Mouse (Mus musculus) embryonic facial prominence, embryonic 11.5 days (tissue): Measurements from ENCODE around the gene Plekhb2. TPM values are rescaled to one million over a fixed set of nuclear protein-coding genes. Genes with fewer than 3 reads are reported as not detected.

Source experiments
- ATAC-seq: fragments of 200-750 bp; cut with Nextera tagmentation; replicated peaks from 2 replicates; pipeline ENCODE4 v1.8.0; 2017; ENCODE audit warnings: low read depth; ENCODE audit not compliant: insufficient number of reproducible peaks, low FRiP score, low TSS enrichment
- DNase-seq: peaks from one replicate; pipeline ENCODE4 v3.0.0-alpha.2; 2015; ENCODE audit warnings: low spot score
- H3K27ac ChIP-seq: fragments of 300-500 bp; sonication (generic); replicated peaks from 2 replicates; pipeline ENCODE4 v1.5.1; 2014; ENCODE audit warnings: mild to moderate bottlenecking, low read depth, low read length, control low read depth
- H3K27me3 ChIP-seq: fragments of 300-500 bp; sonication (generic); 2 replicates; pipeline ENCODE4 v1.6.1; 2014; ENCODE audit warnings: mild to moderate bottlenecking, low read length, moderate library complexity, mixed read lengths; ENCODE audit not compliant: control insufficient read depth, insufficient read depth
- H3K36me3 ChIP-seq: fragments of 300-500 bp; sonication (generic); replicated peaks from 2 replicates; pipeline ENCODE4 v1.6.1; 2014; ENCODE audit warnings: low read depth, mild to moderate bottlenecking, low read length, moderate library complexity, mixed read lengths; ENCODE audit not compliant: control insufficient read depth, insufficient read depth
- H3K4me1 ChIP-seq: fragments of 300-500 bp; sonication (generic); 2 replicates; pipeline ENCODE4 v1.6.1; 2014; ENCODE audit warnings: low read length, mixed read lengths; ENCODE audit not compliant: control insufficient read depth, insufficient read depth
- H3K4me2 ChIP-seq: fragments of 300-500 bp; sonication (generic); 2 replicates; pipeline ENCODE4 v1.6.1; 2014; ENCODE audit warnings: low read depth, mild to moderate bottlenecking, control low read depth, low read length, moderate library complexity
- H3K4me3 ChIP-seq: fragments of 300-500 bp; sonication (generic); 2 replicates; pipeline ENCODE4 v1.5.1; 2014; ENCODE audit warnings: low read depth, low read length, control low read depth
- H3K9ac ChIP-seq: fragments of 300-500 bp; sonication (generic); replicated peaks from 2 replicates; pipeline ENCODE4 v1.6.1; 2014; ENCODE audit warnings: mild to moderate bottlenecking, control low read depth, low read length
- H3K9me3 ChIP-seq: fragments of 300-500 bp; sonication (generic); replicated peaks from 2 replicates; pipeline ENCODE4 v1.6.1; 2016; ENCODE audit warnings: mild to moderate bottlenecking, low read length, inconsistent platforms, mixed read lengths; ENCODE audit not compliant: control insufficient read depth
- WGBS: fragments of 180-500 bp; shearing (Covaris S2); extraction: QIAGEN DNeasy Blood & Tissue Kit; methylation state at CpG from one replicate; pipeline ENCODE4 v1.1.7; 2014; 5-methylcytosine and 5-hydroxymethylcytosine counted together
- polyA plus RNA-seq: library from polyadenylated mRNA; unstranded; fragments of >200 nt; fragmentation: Nextera tagmentation; extraction: Ambion mirVana; gene quantifications from 2 replicates; pipeline ENCODE4 v1.2.1, GENCODE M21; 2014

The Plekhb2 gene
- polyA plus RNA-seq, 1 experiment from 2014 or later = 25.6 TPM

- Histone ChIP-seq H3K9me3 (no peaks in the 10 kb centered on the region), H3K4me2 (no peak overlapping the region), H3K27me3 (no peaks in the 10 kb centered on the region), H3K4me3 (no peak overlapping the region), H3K36me3 (no peaks in the 10 kb centered on the region), H3K27ac (no peak overlapping the region), H3K4me1 (no peaks in the 10 kb centered on the region), H3K9ac (no peak overlapping the region)
- DNase-seq (no peak), ATAC-seq (no peak)
- 78% methylated on average over 7 of the region's 7 CpGs for WGBS
Measured at GRCm38 (mm10) chr1:34864243-34864642, 14.5 kb downstream of the Plekhb2 start.

GRCm38 (mm10) chr1:34865866-34866265 lies 16.1 kb downstream of the Plekhb2 start:
- no peak for DNase-seq
- no peaks in the 10 kb centered on the region for H3K27me3 ChIP-seq
- no peak overlapping the region for H3K27ac ChIP-seq
- H3K9me3 ChIP-seq = no peaks in the 10 kb centered on the region
- H3K4me2 ChIP-seq = no peak overlapping the region
- no peaks in the 10 kb centered on the region for H3K4me1 ChIP-seq
- no peak for ATAC-seq
- H3K4me3 ChIP-seq = no peak overlapping the region
- WGBS = 86% methylated on average over 9 of the region's 9 CpGs
- no peak overlapping the region for H3K9ac ChIP-seq
- H3K36me3 ChIP-seq = no peaks in the 10 kb centered on the region

- no peak overlapping the region for H3K27ac ChIP-seq
- WGBS = 59% methylated on average over 10 of the region's 10 CpGs
- no peaks in the 10 kb centered on the region for H3K27me3 ChIP-seq
- peak; percentile 89 for DNase-seq
- H3K36me3 ChIP-seq = no peaks in the 10 kb centered on the region
- no peaks in the 10 kb centered on the region for H3K9me3 ChIP-seq
- no peaks in the 10 kb centered on the region for H3K4me1 ChIP-seq
- no peak overlapping the region for H3K4me2 ChIP-seq
- ATAC-seq = 0 out of 2 replicates have a peak, but pooled peaks have one; percentile 40
- H3K4me3 ChIP-seq = no peak overlapping the region
- no peak overlapping the region for H3K9ac ChIP-seq
Measured at GRCm38 (mm10) chr1:34866815-34867573, 17.2 kb downstream of the Plekhb2 start.

GRCm38 (mm10) chr1:34867574-34867955 lies 17.8 kb downstream of the Plekhb2 start:
- no peaks in the 10 kb centered on the region for H3K27me3 ChIP-seq
- no peak overlapping the region for H3K9ac ChIP-seq
- H3K4me2 ChIP-seq = no peak overlapping the region
- DNase-seq (no peak), ATAC-seq (no peak)
- no peak overlapping the region for H3K4me3 ChIP-seq
- no peaks in the 10 kb centered on the region for H3K36me3 ChIP-seq
- no peaks in the 10 kb centered on the region for H3K9me3 ChIP-seq
- 88% methylated on average over 5 of the region's 5 CpGs for WGBS
- H3K4me1 ChIP-seq = no peaks in the 10 kb centered on the region
- H3K27ac ChIP-seq = no peak overlapping the region

- DNase-seq = no peak
- 88% methylated on average over 8 of the region's 8 CpGs for WGBS
- Histone ChIP-seq H3K36me3 (no peaks in the 10 kb centered on the region), H3K27me3 (no peaks in the 10 kb centered on the region), H3K9me3 (no peaks in the 10 kb centered on the region), H3K27ac (no peak overlapping the region), H3K4me2 (no peak overlapping the region), H3K4me1 (no peaks in the 10 kb centered on the region), H3K9ac (no peak overlapping the region), H3K4me3 (no peak overlapping the region)
- no peak for ATAC-seq
Measured at GRCm38 (mm10) chr1:34868391-34868790, 18.6 kb downstream of the Plekhb2 start.

- no peaks in the 10 kb centered on the region for H3K36me3 ChIP-seq
- 95% methylated on average over 16 of the region's 16 CpGs for WGBS
- no peaks in the 10 kb centered on the region for H3K27me3 ChIP-seq
- H3K4me2 ChIP-seq = no peak overlapping the region
- DNase-seq (no peak), ATAC-seq (no peak)
- no peak overlapping the region for H3K9ac ChIP-seq
- H3K27ac ChIP-seq = no peak overlapping the region
- H3K4me3 ChIP-seq = no peak overlapping the region
- H3K4me1 ChIP-seq = no peaks in the 10 kb centered on the region
- no peaks in the 10 kb centered on the region for H3K9me3 ChIP-seq
Measured at GRCm38 (mm10) chr1:34869231-34869630, 19.5 kb downstream of the Plekhb2 start.

- H3K36me3 ChIP-seq = no peaks in the 10 kb centered on the region
Measured at GRCm38 (mm10) chr1:34871170-34871569, 21.4 kb downstream of the Plekhb2 start.

GRCm38 (mm10) chr1:34873551-34873950 lies 23.8 kb downstream of the Plekhb2 start:
- DNase-seq = no peak
- ATAC-seq = no peak
- H3K36me3 ChIP-seq = no peaks in the 10 kb centered on the region

More at GRCm38 (mm10) chr1:34871170-34871569, 21.4 kb downstream of the Plekhb2 start:
- DNase-seq = no peak
- Histone ChIP-seq H3K4me1 (no peaks in the 10 kb centered on the region), H3K27ac (no peak overlapping the region), H3K9me3 (no peaks in the 10 kb centered on the region), H3K4me3 (no peak overlapping the region), H3K27me3 (no peaks in the 10 kb centered on the region), H3K4me2 (no peak overlapping the region), H3K9ac (no peak overlapping the region)
- no peak for ATAC-seq
- 91% methylated on average over 9 of the region's 9 CpGs for WGBS

More at GRCm38 (mm10) chr1:34873551-34873950, 23.8 kb downstream of the Plekhb2 start:
- no peaks in the 10 kb centered on the region for H3K27me3 ChIP-seq
- 88% methylated on average over 5 of the region's 5 CpGs for WGBS
- H3K4me1 ChIP-seq = no peaks in the 10 kb centered on the region
- no peak overlapping the region for H3K27ac ChIP-seq
- no peak overlapping the region for H3K9ac ChIP-seq
- no peak overlapping the region for H3K4me3 ChIP-seq
- no peaks in the 10 kb centered on the region for H3K9me3 ChIP-seq
- no peak overlapping the region for H3K4me2 ChIP-seq
